Mouse (Mus musculus) ES-CJ7 (cell line): ENCODE results near the gene Rpl3.
A peak's percentile ranks its signal among the peaks of the same experiment; 100 is the strongest.

Source experiments
- DNase-seq: peaks from one replicate; pipeline ENCODE4 v3.0.0; 2011; ENCODE audit warnings: low read depth, low spot score

The Rpl3 gene

DNA sequence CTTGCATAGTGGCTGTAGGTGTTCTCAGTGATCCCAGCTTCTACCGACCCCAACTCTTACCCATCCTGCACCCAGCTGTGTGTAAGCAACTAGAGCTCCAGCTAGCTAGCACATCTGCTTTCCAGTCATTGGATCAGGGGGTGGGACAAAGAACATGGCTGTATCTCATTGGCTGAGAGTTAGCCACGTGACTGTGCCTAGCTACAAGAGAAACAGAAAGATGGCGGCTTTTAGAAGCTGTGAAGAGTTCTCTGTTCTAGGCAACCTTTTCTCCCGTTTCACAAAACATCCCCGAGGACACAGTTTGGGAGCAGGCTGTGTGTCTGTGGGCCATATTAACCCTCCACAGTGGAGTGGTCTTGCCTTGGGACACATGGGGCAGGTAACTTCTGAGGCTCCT lies 23.6 kb upstream of the Rpl3 start:
- peak; percentile 96 for DNase-seq

DNA sequence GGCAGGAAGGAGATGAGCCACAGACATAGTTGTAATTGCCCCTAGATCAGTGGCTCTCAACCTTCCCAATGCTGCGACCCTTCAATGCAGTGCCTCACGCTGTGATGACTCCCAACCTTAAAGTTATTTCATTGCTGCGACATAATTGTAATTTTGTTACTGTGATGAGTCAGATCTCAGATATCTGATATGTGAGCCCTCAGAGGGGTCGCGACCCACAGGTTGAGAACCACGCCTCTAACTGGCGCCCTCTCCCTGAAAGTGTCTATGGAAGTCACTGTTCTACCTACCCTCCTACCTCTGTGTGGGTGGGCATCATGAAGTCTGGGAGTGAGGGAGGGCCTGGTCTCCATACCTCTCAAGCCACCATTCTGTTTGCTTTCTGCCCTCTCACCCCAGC lies 22.7 kb upstream of the Rpl3 start:
- no peak for DNase-seq

DNA sequence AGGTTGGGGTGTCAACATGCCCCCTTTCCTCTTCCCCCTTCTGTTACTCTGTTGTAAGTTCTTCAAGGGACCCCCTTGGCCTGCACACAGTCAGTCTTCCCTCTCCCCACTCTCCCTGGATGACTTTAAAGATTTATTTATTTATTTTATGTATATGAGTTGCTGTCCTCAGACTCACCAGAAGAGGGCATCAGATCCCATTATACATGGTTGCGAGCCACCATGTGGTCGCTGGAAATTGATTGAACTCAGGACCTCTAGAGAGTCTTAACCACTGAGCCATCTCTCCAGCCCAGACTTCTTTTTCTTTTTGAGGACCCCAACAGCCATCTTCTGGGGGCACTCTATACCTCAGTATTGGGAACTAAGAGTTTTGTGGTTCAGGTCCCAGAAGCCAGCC lies 20.8 kb upstream of the Rpl3 start:
- DNase-seq: peak; percentile 65

DNA sequence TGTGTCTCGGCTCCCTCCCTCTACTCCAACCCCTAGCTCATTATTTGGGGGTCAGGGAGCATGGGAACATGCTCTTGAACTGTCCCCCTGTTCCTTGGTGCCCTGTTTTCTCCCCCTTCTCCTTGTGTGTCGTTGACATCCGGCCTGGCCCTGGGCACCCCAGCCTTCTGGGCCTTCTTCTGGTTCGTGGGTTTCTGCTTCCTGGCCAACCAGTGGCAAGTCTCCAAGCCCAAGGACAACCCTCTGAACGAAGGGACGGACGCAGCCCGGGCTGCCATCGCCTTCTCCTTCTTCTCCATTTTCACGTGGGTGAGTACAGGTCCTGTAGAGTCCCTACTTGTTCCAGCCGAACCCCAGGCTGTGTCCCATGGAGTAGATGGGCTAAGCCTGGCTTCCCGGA lies 19.8 kb upstream of the Rpl3 start:
- no peak for DNase-seq

DNA sequence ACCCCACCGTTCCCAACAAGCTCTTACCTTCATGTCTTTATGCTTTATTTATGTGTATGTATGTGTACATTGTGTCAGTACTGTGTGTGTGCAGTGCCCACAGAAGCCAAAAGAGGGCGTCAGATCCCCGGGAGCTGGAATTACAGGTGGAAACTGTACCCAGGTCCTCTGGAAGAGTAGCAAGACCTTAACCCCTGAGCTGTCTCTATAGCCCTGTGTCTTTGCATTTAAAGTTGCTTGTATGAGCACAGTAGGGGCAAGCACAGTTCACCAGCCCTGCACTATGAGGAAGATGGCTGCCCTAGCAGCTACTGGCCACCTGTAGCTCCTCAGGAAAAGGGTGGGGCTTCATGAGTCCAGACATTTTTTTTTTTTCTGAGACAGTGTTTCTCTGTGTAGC lies 15.9 kb upstream of the Rpl3 start:
- peak; percentile 59 for DNase-seq

DNA sequence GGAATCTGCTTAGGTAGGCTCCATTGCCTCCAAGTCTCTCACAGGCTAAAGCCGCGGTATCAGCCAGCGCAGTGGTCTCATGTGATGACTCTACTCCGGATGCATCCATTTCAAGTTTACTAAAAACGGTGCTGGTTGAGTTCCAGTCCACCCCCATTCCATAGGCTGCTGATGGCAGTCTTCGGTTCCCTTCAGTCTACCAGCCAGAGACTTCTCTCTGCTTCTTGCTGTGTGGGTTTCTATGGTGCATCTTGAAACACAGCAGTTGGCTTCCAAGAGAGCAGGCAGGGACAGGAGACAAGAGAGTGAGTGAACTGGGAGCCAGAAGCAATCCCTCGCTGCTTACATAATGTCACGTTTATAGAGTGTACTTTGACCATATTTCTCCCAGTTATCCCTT lies 15.5 kb upstream of the Rpl3 start:
- DNase-seq: no peak

DNA sequence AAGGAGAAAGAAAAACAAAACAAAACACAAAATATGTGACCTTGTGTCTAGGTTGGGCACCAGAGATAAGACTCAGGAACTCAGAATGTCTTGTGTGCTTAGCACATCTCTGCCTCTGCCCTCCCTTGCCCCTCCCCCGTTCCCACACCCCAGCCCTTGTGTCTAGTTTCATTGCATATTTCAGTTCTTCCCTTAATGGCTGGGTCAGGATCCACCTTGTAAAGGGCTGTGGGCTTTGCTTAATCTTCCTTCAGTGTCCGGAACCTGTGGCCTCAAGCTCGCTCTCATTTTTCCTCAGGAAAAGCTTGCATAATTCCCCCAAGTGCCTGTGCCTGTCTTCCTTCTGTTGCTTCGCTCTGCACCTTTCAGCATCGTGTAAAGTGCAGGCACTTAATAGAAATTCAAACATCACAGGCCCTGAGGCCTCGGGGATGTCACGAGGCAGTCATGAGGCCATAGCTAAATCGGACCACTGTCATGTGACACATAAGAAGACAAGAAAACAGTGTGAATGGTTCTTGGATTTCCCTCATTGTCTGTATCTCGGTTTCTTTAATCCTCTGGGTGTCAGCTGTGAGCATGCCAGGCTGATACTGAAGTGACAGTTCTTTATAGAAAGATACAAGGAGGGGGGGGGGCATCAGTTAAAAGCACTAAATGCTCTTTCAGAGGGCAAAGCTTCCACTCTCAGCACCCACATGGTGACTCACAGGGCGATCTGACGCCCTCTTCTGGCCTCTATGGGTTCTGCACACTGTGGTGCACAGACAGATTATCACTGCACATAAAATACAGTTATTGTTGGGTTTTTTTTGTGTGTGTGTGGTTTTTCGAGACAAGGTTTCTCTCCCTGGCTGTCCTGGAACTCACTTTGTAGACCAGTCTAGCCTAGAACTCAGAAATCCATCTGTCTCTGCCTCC lies 14.1 kb upstream of the Rpl3 start:
- DNase-seq: peak; percentile 61

DNA sequence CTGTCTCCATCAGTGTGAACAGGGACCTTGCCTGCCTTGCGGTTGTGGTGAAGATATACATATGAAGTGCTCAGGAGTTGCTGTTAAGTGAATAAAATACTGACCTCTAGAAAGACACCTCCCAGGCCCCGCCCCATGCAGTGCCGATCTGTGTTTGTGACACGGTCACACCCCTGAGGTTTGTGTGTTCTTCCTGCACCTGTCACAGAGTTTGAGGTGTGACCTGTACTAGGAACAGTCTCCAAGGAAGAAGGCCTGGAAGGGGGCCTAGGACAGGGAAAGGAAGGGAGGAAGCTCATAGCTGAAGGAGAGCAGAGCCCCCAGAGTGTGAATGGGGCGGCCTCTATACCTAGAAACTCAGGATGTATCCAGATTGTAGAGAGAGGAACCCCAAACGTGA lies 10.8 kb upstream of the Rpl3 start:
- no peak for DNase-seq

DNA sequence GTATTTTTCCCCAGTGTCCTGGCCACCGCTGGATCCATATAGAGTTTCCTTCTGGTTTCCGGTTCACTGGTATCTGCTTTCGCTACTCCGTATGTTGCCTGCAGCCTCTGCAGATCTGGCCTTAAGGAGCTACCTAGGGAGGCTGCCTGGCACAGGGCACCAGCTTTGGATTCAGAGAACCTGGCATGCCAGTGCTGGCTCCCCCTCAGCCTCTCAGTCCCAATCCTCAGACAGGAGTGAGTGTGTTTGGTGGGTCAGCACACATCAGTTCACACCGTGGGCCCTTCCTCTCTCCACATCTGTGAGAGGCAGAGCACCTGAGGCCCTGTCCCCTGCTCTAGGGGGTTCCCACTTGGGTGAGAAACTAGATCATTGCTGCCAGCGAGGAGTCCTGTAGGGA lies 9.8 kb upstream of the Rpl3 start:
- DNase-seq: no peak

DNA sequence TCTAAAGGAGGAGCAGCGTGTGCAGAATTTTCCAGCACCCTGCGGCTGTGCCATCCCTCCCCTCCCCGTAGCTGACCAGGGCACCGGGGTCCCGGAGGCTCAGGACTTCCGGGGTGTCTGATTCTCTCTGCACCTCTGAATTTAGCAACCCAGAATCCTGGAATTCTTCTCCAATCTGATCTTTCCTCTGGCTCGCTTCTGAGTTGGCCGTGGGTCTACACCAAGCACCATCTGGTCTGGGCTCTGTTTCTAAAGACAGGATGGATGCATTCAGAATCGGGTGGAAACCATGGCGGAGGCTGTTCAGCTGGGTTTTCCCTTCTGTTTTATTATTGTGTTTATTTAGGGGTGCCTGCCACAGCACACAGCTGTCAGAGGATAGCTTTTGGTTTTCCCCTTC lies 9.2 kb upstream of the Rpl3 start:
- no peak for DNase-seq

DNA sequence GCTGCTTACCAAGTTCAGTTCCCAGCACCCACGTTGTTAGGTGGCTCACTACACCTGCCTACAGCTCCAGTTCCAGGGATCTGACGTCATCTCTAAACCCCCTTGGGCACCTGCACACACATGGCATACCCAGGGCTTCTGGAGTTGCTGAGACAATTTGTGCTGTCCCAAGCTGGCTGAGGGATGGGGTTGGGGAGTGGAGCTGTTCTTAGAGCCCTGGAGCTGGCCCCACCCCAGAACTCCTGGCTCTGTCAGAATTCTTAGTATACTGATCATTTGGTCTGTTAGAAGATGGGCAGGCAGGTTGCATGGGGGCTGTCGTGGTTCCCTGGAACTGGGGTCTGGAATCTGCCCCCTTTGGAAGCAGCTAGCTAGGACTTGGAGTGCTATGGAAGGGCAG lies 8.5 kb upstream of the Rpl3 start:
- DNase-seq: no peak

DNA sequence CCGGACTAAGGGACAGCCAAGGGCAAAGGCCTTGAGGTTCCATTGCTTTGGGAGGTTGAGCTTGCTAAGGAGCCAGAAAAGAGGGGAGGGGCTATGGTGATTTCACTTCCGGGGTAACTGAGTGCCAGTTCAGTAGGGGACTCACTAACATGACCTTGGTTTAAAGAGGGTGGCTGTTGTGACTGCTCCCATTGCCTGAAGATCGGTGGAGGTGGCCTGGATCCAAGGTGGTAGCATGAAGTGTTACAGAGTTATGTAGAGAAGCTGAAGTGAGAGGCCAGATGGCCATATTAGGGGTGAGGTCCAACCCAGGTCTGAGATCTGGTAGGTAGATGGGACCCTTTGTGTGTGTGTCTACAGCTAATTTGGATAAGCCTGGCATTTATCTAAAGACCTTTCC lies 7.8 kb upstream of the Rpl3 start:
- no peak for DNase-seq

DNA sequence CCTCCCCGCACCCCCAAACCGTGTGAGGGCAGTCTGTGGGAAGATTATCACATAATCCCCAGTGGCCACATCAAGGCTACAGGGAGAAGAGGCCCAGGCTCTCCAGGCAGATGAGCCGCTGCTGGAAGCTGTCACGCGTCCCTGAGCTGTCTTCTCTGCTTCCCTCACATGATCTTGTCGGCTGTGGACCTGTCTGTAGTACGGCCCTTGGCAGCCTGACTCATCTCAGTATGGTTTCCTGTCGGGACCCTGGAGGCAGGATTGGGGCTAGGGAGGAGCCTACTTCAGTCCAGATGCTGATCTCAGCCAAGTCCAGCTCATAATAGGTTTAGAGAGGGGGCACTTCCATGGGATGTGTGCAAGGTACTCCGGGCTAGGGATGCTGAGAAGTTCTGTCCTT lies 7.1 kb upstream of the Rpl3 start:
- no peak for DNase-seq

DNA sequence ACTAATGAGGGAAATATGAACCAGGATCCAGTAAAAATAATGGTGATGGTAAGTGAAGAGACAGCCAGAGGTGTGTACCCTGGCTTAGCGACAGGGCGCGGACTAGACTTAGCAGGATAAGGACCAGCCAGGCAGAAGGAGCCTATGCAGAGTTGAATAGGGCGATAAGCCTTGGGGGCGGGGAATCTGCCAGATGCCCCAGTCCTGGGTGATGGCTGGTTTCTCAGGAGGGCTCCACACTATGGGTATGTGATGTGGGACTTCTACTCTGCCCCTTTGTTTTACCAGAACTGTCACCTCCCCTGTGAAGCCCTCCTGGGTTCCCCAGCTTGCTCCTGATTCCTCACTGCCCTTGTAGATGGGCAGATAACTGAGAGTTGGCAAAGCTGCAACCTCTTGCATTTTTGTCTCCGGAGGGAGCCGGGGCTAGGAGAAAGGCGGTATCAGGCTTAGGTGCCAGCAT lies 6.4 kb upstream of the Rpl3 start:
- no peak for DNase-seq

DNA sequence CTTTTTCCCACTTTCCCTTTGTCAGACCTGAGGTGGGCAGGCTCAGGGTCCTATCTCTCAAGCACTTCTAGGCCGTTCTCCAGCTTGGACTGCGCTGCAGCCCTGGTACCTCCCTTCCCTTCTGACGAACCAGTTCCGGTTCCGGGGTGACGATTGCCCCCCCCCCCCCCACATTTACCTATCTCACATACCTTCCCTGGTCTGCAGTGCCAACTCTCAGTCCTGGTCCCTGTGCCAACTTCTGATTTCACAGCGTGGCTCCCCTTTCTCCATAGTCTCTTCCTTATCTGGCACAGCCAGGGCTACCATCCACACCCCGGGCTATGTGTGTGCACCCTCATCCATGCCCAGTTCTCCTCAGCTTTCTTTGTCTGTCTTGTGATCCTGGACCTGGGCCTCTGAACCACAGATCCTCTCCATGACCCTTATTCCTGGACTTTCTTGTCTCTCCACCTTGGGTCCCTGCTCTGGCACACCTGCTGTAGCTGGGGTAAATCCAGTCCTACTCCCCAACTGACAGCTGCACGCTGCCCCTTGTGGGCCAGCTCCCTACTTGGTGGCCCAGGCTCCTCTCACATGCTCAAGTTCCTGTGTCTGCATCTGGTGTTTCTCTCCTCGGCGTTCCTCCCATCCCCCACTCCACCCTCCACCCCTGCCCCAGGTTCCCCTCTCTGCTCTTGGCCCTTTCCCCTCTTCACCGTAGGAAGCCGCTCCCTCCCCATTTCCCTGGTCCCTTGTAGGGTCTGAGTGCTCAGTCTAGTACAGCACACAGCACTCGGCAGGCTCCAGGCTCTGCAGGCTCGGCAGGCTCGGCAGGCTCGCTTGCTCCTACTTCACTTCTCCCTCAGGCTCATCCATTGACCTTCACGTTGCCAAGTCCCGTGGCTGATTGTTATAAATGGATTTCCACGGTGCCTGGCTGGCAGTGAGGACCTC lies 5.5 kb upstream of the Rpl3 start:
- peak; percentile 71 for DNase-seq

DNA sequence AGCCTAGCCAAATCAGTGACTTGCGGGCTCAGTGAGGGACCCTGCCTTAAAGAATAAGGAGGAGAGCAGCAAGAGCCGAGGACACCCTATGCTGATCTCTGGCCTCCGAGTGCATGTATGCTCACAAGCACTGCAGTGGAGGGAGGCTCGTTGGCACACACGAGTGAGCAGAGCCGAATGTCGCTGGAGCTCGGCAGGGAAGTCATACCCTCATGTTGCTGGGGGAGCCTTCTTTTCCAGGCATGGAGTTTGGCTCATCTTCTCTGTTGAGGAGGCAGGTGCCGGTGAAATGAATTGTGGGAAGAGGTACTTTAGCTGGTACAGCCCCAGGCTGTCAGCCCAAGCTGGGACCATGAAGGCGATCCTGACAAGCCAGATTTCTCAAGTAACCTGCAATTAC lies 4.7 kb upstream of the Rpl3 start:
- DNase-seq: no peak

DNA sequence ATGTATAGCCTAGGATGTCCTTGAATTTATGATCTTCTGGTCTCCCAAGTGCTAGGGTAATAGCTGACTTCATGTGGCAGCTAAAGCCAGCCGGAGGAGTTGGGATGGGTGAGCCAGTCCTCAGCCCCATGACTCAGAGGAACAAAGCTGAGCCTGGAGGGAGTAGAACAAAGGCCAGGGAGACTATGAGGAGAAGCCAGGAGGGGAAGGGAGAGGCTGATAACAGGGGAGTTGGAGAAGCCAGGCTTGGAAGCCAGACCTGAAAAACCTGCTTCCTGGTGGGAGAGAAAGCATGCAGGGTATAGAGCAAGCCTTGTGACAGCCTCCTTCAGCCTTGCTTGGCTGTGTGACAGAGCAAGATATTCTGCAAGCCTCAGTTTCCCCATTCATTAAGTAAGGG lies 3.9 kb upstream of the Rpl3 start:
- DNase-seq: no peak

DNA sequence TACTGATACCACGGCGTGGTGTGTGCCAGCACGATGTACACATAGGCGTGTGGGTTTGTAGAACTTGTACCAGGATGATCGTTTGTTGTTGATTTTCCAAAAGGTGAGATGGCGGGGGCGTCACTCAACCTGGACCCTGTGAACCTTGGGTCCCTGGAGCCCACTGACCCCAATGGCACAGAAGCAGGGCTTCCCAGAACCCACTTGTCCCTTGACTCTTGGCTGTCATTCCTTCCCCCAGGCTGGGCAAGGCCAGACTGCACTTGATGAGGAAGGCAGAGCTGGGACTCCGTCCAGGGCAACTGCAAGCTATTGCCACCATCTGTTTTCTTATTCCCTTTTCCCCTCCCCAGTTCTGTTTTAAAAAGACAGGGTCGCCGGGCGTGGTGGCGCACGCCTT lies 2.5 kb upstream of the Rpl3 start:
- DNase-seq: no peak

DNA sequence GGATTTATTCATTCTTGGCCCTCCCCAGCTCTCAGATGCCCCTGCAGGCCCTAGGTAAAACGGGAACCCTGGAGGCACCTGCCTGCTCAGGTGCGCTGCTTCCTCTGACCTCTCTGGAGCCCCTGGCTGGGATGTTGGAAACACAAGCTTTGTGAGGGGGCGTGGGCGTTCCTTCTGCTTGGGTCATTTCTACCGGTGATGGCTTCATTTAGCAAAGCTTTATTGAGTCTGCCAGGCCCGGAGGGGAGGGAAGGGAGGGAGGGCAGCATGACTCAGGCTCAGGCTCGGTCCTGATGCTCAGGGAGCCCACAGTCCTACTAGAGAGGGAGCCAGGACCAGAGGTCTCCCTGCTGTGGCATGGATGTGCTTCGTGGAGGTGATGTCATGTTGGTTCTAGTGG lies 931 bp upstream of the Rpl3 start:
- DNase-seq: no peak

DNA sequence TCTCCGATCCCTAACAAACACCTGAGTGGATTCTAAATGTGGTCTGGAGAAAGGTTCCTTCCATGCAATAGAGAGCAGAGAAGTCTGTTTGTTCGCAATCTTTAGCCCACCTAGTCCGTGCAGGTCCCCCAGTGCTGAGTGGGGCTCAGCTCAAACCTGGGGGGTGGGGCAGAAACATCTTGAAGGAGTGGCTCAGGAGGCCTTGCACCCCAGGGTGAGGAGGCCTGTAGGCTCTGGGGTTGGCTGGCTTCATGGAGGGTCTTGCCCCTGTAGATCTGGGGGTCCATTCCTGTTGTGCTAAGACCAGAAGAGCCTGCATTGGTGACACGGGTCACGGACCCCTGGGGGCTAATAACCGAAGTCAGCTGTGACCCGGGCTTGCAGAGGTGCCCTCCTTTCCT lies 373 bp upstream of the Rpl3 start:
- no peak for DNase-seq

DNA sequence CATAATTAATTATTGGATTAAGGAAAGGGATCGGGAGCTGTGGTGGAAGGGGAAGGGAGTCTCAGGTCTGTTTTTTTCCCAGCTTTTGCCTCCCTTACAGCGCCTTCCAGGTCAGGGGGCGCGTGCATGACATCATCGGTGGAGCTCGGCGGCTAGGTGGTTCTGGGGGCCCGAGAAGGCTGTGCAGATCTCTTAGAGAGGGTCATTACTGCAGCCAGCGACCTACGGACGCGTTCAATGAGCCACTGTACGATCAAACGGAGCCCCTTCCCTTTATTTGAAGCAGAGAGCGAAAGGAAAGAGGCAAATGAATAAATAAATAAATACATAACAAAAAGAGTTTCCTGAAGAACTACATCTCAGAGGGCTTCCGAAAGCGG lies 937 bp downstream of the Rpl3 start:
- DNase-seq: peak; percentile 92

DNA sequence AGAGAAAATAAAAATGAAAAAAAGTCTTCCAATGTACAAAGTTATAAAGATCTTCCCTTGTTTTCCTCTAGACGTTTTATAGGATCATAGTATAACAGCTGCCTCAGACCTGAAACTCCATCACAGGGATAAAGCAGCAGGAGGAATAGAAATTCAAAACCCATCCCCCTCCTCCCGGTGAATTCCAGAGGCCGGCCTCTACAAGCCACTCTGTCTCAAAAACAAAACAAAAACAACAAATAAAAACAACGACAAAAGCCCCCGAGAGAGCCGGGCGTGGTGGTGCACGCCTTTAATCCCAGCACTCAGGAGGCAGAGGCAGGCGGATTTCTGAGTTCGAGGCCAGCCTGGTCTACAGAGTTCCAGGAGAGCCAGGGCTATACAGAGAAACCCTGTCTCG lies 1.5 kb downstream of the Rpl3 start:
- no peak for DNase-seq

DNA sequence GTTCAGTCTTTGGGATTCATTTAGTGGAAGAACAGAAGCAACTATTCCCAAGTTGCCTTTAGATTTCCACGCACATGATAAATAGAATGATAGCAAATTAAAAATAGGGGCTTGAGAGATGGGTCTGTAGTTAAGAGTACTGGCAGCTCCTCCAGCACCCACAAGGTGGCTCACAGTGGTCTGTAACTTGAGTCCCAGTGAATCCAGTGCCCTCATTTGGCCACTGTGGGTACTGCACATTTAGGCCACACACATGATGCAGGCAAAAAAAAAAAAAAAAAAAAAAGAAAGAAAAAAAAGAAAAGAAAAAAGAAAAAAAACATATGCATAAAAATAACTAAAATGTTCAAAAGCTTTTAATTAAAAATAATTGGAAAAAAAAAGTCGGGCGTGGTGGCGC lies 3.0 kb downstream of the Rpl3 start:
- peak; percentile 97 for DNase-seq
